Mouse (Mus musculus) embryonic facial prominence, embryonic 13.5 days (tissue): ENCODE results near the gene Farp1. TPM values are rescaled to one million over a fixed set of nuclear protein-coding genes. Genes with fewer than 3 reads are reported as not detected.
"Not testable (repeated sequence)": the region's sequence is repeated elsewhere in the genome, so short reads cannot be mapped to it uniquely, and the experiment has no call there.

Experiments
- ATAC-seq: fragments of 200-750 bp; cut with Nextera tagmentation; 2 replicates; pipeline ENCODE4 v1.8.0; 2017; ENCODE audit warnings: low read depth; ENCODE audit not compliant: insufficient number of reproducible peaks, insufficient read depth, low FRiP score, low TSS enrichment
- H3K27ac ChIP-seq: fragments of 300-500 bp; sonication (generic); 2 replicates; pipeline ENCODE4 v1.5.1; 2015; ENCODE audit warnings: moderate library complexity, mild to moderate bottlenecking, inconsistent platforms
- H3K27me3 ChIP-seq: fragments of 300-500 bp; sonication (generic); 2 replicates; pipeline ENCODE4 v1.6.1; 2015; ENCODE audit warnings: mild to moderate bottlenecking, inconsistent platforms
- H3K36me3 ChIP-seq: fragments of 300-500 bp; sonication (generic); 2 replicates; pipeline ENCODE4 v1.6.1; 2015; ENCODE audit warnings: mild to moderate bottlenecking, inconsistent platforms
- H3K4me1 ChIP-seq: fragments of 300-500 bp; sonication (generic); 2 replicates; pipeline ENCODE4 v1.6.1; 2015; ENCODE audit warnings: inconsistent platforms
- H3K4me2 ChIP-seq: fragments of 300-500 bp; sonication (generic); 2 replicates; pipeline ENCODE4 v1.6.1; 2015; ENCODE audit warnings: moderate library complexity, mild to moderate bottlenecking, inconsistent platforms
- H3K4me3 ChIP-seq: fragments of 300-500 bp; sonication (generic); 2 replicates; pipeline ENCODE4 v1.5.1; 2015; ENCODE audit warnings: mild to moderate bottlenecking, inconsistent platforms
- H3K9ac ChIP-seq: fragments of 300-500 bp; sonication (generic); 2 replicates; pipeline ENCODE4 v1.6.1; 2015; ENCODE audit warnings: mild to moderate bottlenecking, inconsistent platforms
- H3K9me3 ChIP-seq: fragments of 300-500 bp; sonication (generic); 2 replicates; pipeline ENCODE4 v1.6.1; 2016; ENCODE audit warnings: inconsistent platforms
- WGBS: fragments of 180-500 bp; shearing (Covaris S2); methylation state at CpG from one replicate; pipeline ENCODE4 v1.1.7; 2015; ENCODE audit warnings: mixed read lengths; 5-methylcytosine and 5-hydroxymethylcytosine counted together
- polyA plus RNA-seq: library from polyadenylated mRNA; unstranded; fragments of >200 nt; fragmentation: Nextera tagmentation; extraction: Ambion mirVana; gene quantifications from 2 replicates; pipeline ENCODE4 v1.2.1, GENCODE M21; 2015

Gene Farp1
- polyA plus RNA-seq, 1 experiment from 2014 or later = 38.7 TPM

GRCm38 (mm10) chr14:121125651-121126050 is 90.7 kb downstream of the Farp1 start:
- H3K4me1 ChIP-seq = peaks cover 64% of the 10 kb centered on the region

GRCm38 (mm10) chr14:121126291-121126690 is 91.3 kb downstream of the Farp1 start:
- Histone ChIP-seq H3K9me3 (no peaks in the 10 kb centered on the region), H3K27ac (no peak overlapping the region), H3K9ac (no peak overlapping the region), H3K4me3 (no peak overlapping the region), H3K36me3 (no peaks in the 10 kb centered on the region; the same call in 1 of the 2 replicates), H3K4me2 (no peak overlapping the region), H3K4me1 (peaks cover 65% of the 10 kb centered on the region), H3K27me3 (no peaks in the 10 kb centered on the region)
- no peak for ATAC-seq
- WGBS = 80% methylated on average over 4 of the region's 4 CpGs

More at GRCm38 (mm10) chr14:121125651-121126050, 90.7 kb downstream of the Farp1 start:
- ATAC-seq = no peak
- no peak overlapping the region for H3K9ac ChIP-seq
- no peaks in the 10 kb centered on the region for H3K9me3 ChIP-seq
- no peaks in the 10 kb centered on the region; the same call in 1 of the 2 replicates for H3K36me3 ChIP-seq
- peak overlapping the region; percentile 61 for H3K27ac ChIP-seq
- no peaks in the 10 kb centered on the region for H3K27me3 ChIP-seq
- 92% methylated on average over 3 of the region's 3 CpGs for WGBS
- no peak overlapping the region for H3K4me2 ChIP-seq
- no peak overlapping the region for H3K4me3 ChIP-seq

GRCm38 (mm10) chr14:121128858-121129800 is 94.1 kb downstream of the Farp1 start:
- WGBS = 34% methylated on average over 20 of the region's 20 CpGs
- ATAC-seq = no peak
- Histone ChIP-seq H3K4me2 (no peak overlapping the region), H3K4me1 (peaks cover 49% of the 10 kb centered on the region), H3K36me3 (no peaks in the 10 kb centered on the region; the same call in 1 of the 2 replicates), H3K4me3 (no peak overlapping the region), H3K27me3 (no peaks in the 10 kb centered on the region), H3K9me3 (no peaks in the 10 kb centered on the region), H3K9ac (no peak overlapping the region), H3K27ac (peak overlapping the region; percentile 74)

GRCm38 (mm10) chr14:121130351-121130750 is 95.4 kb downstream of the Farp1 start:
- not testable (repeated sequence) for H3K36me3 ChIP-seq, H3K9ac ChIP-seq, H3K4me2 ChIP-seq, H3K27ac ChIP-seq, H3K4me3 ChIP-seq, ATAC-seq, H3K9me3 ChIP-seq, H3K27me3 ChIP-seq
- 100% methylated on average over 1 of the region's 1 CpGs for WGBS
- peaks cover 48% of the 10 kb centered on the region for H3K4me1 ChIP-seq

- peaks cover 60% of the 10 kb centered on the region for H3K4me1 ChIP-seq
- no peaks in the 10 kb centered on the region for H3K9me3 ChIP-seq
- ATAC-seq = no peak
- H3K4me2 ChIP-seq = no peak overlapping the region
- 24% methylated on average over 3 of the region's 3 CpGs for WGBS
- no peak overlapping the region for H3K4me3 ChIP-seq
- H3K27me3 ChIP-seq = no peaks in the 10 kb centered on the region
- 0 out of 2 replicates have a peak, but pooled peaks cover 3% of the 10 kb centered on the region for H3K36me3 ChIP-seq
- H3K27ac ChIP-seq = no peak overlapping the region
- H3K9ac ChIP-seq = no peak overlapping the region
Measured at GRCm38 (mm10) chr14:121134414-121134813, 99.4 kb downstream of the Farp1 start.

- no peak for ATAC-seq
- Histone ChIP-seq H3K27me3 (no peaks in the 10 kb centered on the region), H3K4me2 (no peak overlapping the region), H3K36me3 (no peaks in the 10 kb centered on the region), H3K27ac (no peak overlapping the region), H3K9me3 (no peaks in the 10 kb centered on the region), H3K4me1 (peaks cover 47% of the 10 kb centered on the region), H3K9ac (no peak overlapping the region), H3K4me3 (no peak overlapping the region)
- 90% methylated on average over 7 of the region's 7 CpGs for WGBS
Measured at GRCm38 (mm10) chr14:121143831-121144455, 108.9 kb downstream of the Farp1 start.

- H3K27ac ChIP-seq = no peak overlapping the region
Measured at GRCm38 (mm10) chr14:121144496-121144895, 109.5 kb downstream of the Farp1 start.

GRCm38 (mm10) chr14:121145291-121145690 is 110.3 kb downstream of the Farp1 start:
- H3K9ac ChIP-seq = no peak overlapping the region
- 52% methylated on average over 3 of the region's 3 CpGs for WGBS
- ATAC-seq = peak; percentile 43; the same call in 1 of the 2 replicates
- no peak overlapping the region for H3K4me2 ChIP-seq
- H3K36me3 ChIP-seq = no peaks in the 10 kb centered on the region
- H3K9me3 ChIP-seq = no peaks in the 10 kb centered on the region
- H3K4me1 ChIP-seq = peaks cover 45% of the 10 kb centered on the region
- H3K27ac ChIP-seq = no peak overlapping the region
- no peaks in the 10 kb centered on the region for H3K27me3 ChIP-seq
- H3K4me3 ChIP-seq = no peak overlapping the region

More at GRCm38 (mm10) chr14:121144496-121144895, 109.5 kb downstream of the Farp1 start:
- Histone ChIP-seq H3K4me2 (no peak overlapping the region), H3K4me1 (peaks cover 45% of the 10 kb centered on the region), H3K36me3 (no peaks in the 10 kb centered on the region), H3K9ac (no peak overlapping the region), H3K9me3 (no peaks in the 10 kb centered on the region), H3K4me3 (no peak overlapping the region), H3K27me3 (no peaks in the 10 kb centered on the region)
- 49% methylated on average over 2 of the region's 2 CpGs for WGBS
- ATAC-seq = no peak

GRCm38 (mm10) chr14:121145698-121146097 is 110.7 kb downstream of the Farp1 start:
- H3K4me1 ChIP-seq = peaks cover 46% of the 10 kb centered on the region

GRCm38 (mm10) chr14:121146213-121146612 is 111.2 kb downstream of the Farp1 start:
- no peak overlapping the region for H3K4me3 ChIP-seq
- no peak overlapping the region for H3K4me2 ChIP-seq
- no peaks in the 10 kb centered on the region for H3K36me3 ChIP-seq
- 49% methylated on average over 7 of the region's 7 CpGs for WGBS
- no peak for ATAC-seq
- no peaks in the 10 kb centered on the region for H3K27me3 ChIP-seq
- H3K4me1 ChIP-seq = peaks cover 49% of the 10 kb centered on the region
- no peak overlapping the region for H3K27ac ChIP-seq
- no peak overlapping the region for H3K9ac ChIP-seq
- H3K9me3 ChIP-seq = no peaks in the 10 kb centered on the region

More at GRCm38 (mm10) chr14:121145698-121146097, 110.7 kb downstream of the Farp1 start:
- no peaks in the 10 kb centered on the region for H3K36me3 ChIP-seq
- H3K4me3 ChIP-seq = no peak overlapping the region
- H3K9ac ChIP-seq = no peak overlapping the region
- H3K27me3 ChIP-seq = no peaks in the 10 kb centered on the region
- no peaks in the 10 kb centered on the region for H3K9me3 ChIP-seq
- no peak overlapping the region for H3K4me2 ChIP-seq
- H3K27ac ChIP-seq = no peak overlapping the region
- ATAC-seq = no peak
- WGBS = 26% methylated on average over 10 of the region's 10 CpGs

- no peak overlapping the region for H3K9ac ChIP-seq
- 55% methylated on average over 3 of the region's 3 CpGs for WGBS
- no peaks in the 10 kb centered on the region for H3K36me3 ChIP-seq
- H3K27ac ChIP-seq = no peak overlapping the region
- no peak overlapping the region for H3K4me2 ChIP-seq
- ATAC-seq = no peak
- no peaks in the 10 kb centered on the region for H3K27me3 ChIP-seq
- no peaks in the 10 kb centered on the region for H3K9me3 ChIP-seq
- H3K4me1 ChIP-seq = peaks cover 57% of the 10 kb centered on the region
- H3K4me3 ChIP-seq = no peak overlapping the region
Measured at GRCm38 (mm10) chr14:121147026-121147425, 112.0 kb downstream of the Farp1 start.
